Mouse (Mus musculus) spleen, adult 2 months (tissue): ENCODE results near the gene Arl11.
"Not testable (repeated sequence)": the region's sequence is repeated elsewhere in the genome, so short reads cannot be mapped to it uniquely, and the experiment has no call there.

Source experiments
- CTCF ChIP-seq: fragments of 200-500 bp; IDR thresholded peaks from 2 replicates; pipeline ENCODE4 v1.5.1; 2011; ENCODE audit warnings: mild to moderate bottlenecking, inconsistent platforms; ENCODE audit not compliant: insufficient read depth, insufficient read length, insufficient replicate concordance; ENCODE audit errors: extremely low read depth
- POLR2A ChIP-seq: fragments of 200-500 bp; IDR thresholded peaks from 2 replicates; pipeline ENCODE4 v1.6.1; 2011; ENCODE audit warnings: low read depth, low read length, inconsistent platforms

GRCm38 (mm10) chr14:61327007-61327406 lies 17.5 kb downstream of the Arl11 start:
- not testable (repeated sequence) for TF ChIP-seq POLR2A, CTCF
